Mouse (Mus musculus) layer of hippocampus, adult 11-12 months (tissue): ENCODE results near the gene Cacna1f.

ENCODE experiments used
- DNase-seq: peaks from one replicate; pipeline ENCODE4 v3.0.0; 2022; ENCODE audit warnings: low spot score

Cacna1f gene

DNA sequence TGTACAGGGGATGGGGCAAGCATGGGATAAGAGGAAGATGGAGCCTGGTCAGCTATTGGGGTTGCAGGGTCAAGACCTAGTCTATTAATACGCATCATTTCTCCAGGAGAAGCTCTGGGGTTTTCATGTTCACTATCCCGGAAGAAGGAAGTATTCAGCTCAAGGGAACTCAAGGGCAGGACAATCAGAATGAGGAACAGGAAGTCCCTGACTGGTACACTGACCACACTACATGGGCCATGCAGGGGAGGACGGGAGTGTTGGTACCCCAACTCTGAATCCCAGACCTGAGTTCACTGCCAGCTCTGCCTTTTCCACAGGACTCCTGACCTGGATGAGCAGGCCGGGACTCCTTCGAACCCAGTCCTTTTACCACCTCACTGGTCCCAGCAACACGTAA is 25.7 kb downstream of the Cacna1f start:
- no peak for DNase-seq

GRCm38 (mm10) chrX:7635101-7635500 is 28.2 kb downstream of the Cacna1f start:
- DNase-seq: no peak

GRCm38 (mm10) chrX:7638401-7639091 is 31.7 kb downstream of the Cacna1f start, which contains the start of gene Syp:
Gene Syp, plus strand, starts transcription at chrX:7638471.
- DNase-seq: peak; percentile 89

GRCm38 (mm10) chrX:7639536-7640325 is 32.8 kb downstream of the Cacna1f start:
- DNase-seq: no peak

- DNase-seq: no peak
Observed at GRCm38 (mm10) chrX:7640785-7641184, 33.9 kb downstream of the Cacna1f start.

- DNase-seq: peak; percentile 84
Observed at GRCm38 (mm10) chrX:7645349-7645748, 38.5 kb downstream of the Cacna1f start.

GRCm38 (mm10) chrX:7648671-7649304 is 41.9 kb downstream of the Cacna1f start:
- DNase-seq: peak; percentile 74

GRCm38 (mm10) chrX:7657221-7657639 is 50.3 kb downstream of the Cacna1f start, which contains the start of gene Prickle3:
Gene Prickle3, plus strand, starts transcription at chrX:7657260.
- DNase-seq: no peak

GRCm38 (mm10) chrX:7658031-7658784 is 51.3 kb downstream of the Cacna1f start:
- DNase-seq: no peak

GRCm38 (mm10) chrX:7658785-7659589 is 52.1 kb downstream of the Cacna1f start:
- no peak for DNase-seq

GRCm38 (mm10) chrX:7661086-7661485 is 54.2 kb downstream of the Cacna1f start:
- no peak for DNase-seq

DNA sequence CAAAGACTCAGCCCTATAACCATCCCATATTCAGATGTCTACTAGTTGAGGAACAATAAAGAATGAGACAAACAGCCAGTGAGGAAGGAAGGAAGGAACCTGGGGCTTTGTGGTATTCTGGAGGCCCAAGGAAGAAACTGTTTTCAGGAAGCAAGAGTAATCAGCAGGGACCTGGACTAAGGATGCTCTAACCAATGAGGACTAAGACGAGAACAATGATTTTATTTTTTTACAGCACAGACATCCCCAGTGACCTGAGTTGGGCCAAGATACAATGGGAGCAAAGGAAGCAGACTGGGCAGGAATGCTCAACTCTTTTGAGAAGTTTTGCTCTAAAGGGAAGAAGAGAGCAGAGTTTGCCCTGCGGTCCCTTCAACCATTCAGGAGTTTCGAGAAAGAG is 56.1 kb downstream of the Cacna1f start:
- no peak for DNase-seq

DNA sequence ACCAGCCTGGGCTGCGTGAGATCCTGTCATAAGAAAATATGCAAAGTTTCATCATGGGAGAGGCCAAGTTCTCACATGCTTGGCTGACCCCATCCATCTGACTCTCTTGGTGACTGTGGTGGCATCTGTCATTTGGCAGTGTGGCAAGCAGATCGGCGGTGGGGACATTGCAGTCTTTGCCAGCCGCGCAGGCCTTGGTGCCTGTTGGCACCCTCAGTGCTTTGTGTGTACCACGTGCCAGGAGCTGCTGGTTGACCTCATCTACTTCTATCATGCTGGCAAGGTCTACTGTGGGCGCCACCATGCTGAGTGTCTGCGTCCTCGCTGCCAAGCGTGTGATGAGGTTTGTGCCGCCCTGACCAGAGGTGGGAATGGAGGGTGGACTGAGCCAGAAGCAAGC is 57.9 kb downstream of the Cacna1f start:
- no peak for DNase-seq

DNA sequence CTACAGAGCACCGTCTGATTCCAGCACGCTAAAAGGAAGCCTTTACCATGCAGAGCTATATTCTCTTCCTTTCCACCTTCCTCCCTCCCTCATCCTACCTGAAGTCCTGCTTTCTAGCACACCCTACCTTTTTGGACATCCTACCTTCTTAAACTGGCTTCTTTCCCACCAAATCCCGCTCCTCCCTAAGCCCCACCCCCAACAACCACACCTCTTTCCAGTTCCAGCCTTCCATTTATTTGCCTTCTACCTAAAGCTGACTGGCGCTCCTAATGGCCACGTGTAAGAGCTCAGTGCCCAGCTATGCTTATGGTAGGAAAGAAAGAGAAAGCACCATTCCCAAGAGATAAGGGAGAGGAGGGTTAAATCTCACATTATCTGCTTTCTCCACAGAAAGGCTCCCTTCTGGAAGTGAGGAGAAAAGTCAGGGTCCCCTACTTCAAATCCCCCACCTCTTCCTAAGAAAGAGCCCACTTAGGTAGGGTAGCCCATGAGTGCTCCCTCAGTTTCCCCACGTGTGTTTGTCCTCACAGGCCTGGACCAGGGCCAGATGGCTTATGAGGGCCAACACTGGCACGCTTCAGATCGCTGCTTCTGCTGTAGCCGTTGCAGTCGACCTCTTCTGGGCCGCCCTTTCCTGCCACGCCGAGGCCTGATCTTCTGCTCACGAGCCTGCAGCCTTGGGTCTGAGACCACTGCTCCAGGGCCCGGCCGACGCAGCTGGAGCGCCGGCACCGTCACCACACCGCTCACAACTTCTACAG is 59.0 kb downstream of the Cacna1f start:
- no peak for DNase-seq

- DNase-seq: peak; percentile 30
Observed at GRCm38 (mm10) chrX:7670390-7670881, 63.6 kb downstream of the Cacna1f start.

GRCm38 (mm10) chrX:7670921-7671623 is 64.2 kb downstream of the Cacna1f start, which contains the start of gene Plp2:
Gene Plp2, minus strand, starts transcription at chrX:7671390.
- no peak for DNase-seq

GRCm38 (mm10) chrX:7672739-7673138 is 65.9 kb downstream of the Cacna1f start:
- DNase-seq: no peak

DNA sequence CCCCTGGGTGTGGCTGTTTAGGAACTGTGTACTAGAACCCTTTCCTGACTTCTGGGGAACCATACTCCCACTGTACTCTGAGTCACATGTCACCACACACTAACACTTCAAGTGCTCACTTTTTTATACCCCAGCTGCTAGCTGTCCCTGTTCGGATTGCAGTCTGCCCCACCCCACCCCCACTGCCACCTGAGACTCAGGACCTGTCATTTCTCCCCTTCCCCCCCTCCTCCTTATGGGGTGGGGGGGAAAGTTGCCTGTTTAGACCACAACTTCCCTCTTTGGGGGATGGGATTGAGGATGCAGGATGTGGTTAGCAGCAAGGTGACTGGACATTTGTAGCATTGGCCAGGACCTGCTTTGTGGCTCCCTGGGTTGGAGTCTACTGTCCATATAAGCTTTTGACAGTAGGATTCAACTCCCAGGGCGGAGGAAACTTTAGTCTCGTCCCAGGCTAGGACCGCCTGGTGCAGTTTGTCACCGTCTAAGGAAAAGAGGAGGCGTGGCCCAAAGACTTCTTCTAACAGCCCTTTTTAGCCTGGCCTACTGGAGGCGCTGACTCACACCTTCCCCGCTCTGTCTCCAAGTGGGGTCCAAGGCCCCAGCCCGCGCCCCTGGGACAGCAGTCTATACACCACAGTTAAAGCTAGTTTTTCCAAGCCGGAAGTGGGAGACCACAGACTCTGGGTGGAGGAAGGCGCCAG is 66.8 kb downstream of the Cacna1f start:
- no peak for DNase-seq
